Mouse (Mus musculus): ENCODE measurements around the gene Agtrap. TPM values are rescaled to one million over a fixed set of nuclear protein-coding genes. Genes with fewer than 3 reads are reported as not detected.

Gene Agtrap
- polyA plus RNA-seq, 1 experiment from 2014 or later = 7.0 TPM

Other genes starting within 250 kb of the Agtrap start
- 5.0 and 6.1 TPM in 2 replicates for gene Zfp933, start 239.7 kb downstream of the Agtrap start, polyA plus RNA-seq (2014; fragmentation: Nextera tagmentation; extraction: Ambion mirVana)
- 27.6 and 30.0 TPM in 2 replicates for gene Miip, start 219.2 kb downstream of the Agtrap start, polyA plus RNA-seq (2014; fragmentation: Nextera tagmentation; extraction: Ambion mirVana)
- gene Fv1, start 219.1 kb downstream of the Agtrap start, polyA plus RNA-seq (2014; fragmentation: Nextera tagmentation; extraction: Ambion mirVana) = 14.7 and 15.6 TPM in 2 replicates
- 23.1 and 28.0 TPM in 2 replicates for gene Mfn2, start 183.3 kb downstream of the Agtrap start, polyA plus RNA-seq (2014; fragmentation: Nextera tagmentation; extraction: Ambion mirVana)
- gene Plod1, start 151.3 kb downstream of the Agtrap start, polyA plus RNA-seq (2014; fragmentation: Nextera tagmentation; extraction: Ambion mirVana) = 32.7 and 36.4 TPM in 2 replicates
- 14.5 and 15.9 TPM in 2 replicates for gene 2510039O18Rik, start 147.1 kb downstream of the Agtrap start, polyA plus RNA-seq (2014; fragmentation: Nextera tagmentation; extraction: Ambion mirVana)
- gene Nppb, start 102.2 kb downstream of the Agtrap start, polyA plus RNA-seq (2014; fragmentation: Nextera tagmentation; extraction: Ambion mirVana) = 0.57 and 1.0 TPM in 2 replicates
- gene Nppa, start 87.3 kb downstream of the Agtrap start, polyA plus RNA-seq (2014; fragmentation: Nextera tagmentation; extraction: Ambion mirVana) = 1.9 and 19.5 TPM in 2 replicates
- 8.9 and 9.8 TPM in 2 replicates for gene Clcn6, start 49.2 kb downstream of the Agtrap start, polyA plus RNA-seq (2014; fragmentation: Nextera tagmentation; extraction: Ambion mirVana)
- gene Mthfr, start 49.0 kb downstream of the Agtrap start, polyA plus RNA-seq (2014; fragmentation: Nextera tagmentation; extraction: Ambion mirVana) = 13.5 and 14.1 TPM in 2 replicates
- gene Mad2l2, start 42.4 kb upstream of the Agtrap start, polyA plus RNA-seq (2014; fragmentation: Nextera tagmentation; extraction: Ambion mirVana) = 75.3 and 83.4 TPM in 2 replicates
- 1.2 and 2.2 TPM in 2 replicates for gene Draxin, start 42.7 kb upstream of the Agtrap start, polyA plus RNA-seq (2014; fragmentation: Nextera tagmentation; extraction: Ambion mirVana)
- gene Fbxo6, start 64.1 kb upstream of the Agtrap start, polyA plus RNA-seq (2014; fragmentation: Nextera tagmentation; extraction: Ambion mirVana) = 9.8 and 11.3 TPM in 2 replicates
- gene Fbxo44, start 72.5 kb upstream of the Agtrap start, polyA plus RNA-seq (2014; fragmentation: Nextera tagmentation; extraction: Ambion mirVana) = 24.0 and 25.1 TPM in 2 replicates
- 1.5 and 1.9 TPM in 2 replicates for gene Fbxo2, start 72.6 kb upstream of the Agtrap start, polyA plus RNA-seq (2014; fragmentation: Nextera tagmentation; extraction: Ambion mirVana)
- 0.86 and 1.1 TPM in 2 replicates for gene Disp3, start 199.9 kb upstream of the Agtrap start, polyA plus RNA-seq (2014; fragmentation: Nextera tagmentation; extraction: Ambion mirVana)